Mouse (Mus musculus) cerebellum, adult (tissue): Measurements from ENCODE around the gene Bap1.
A peak's percentile ranks its signal among the peaks of the same experiment; 100 is the strongest.

Source experiments
- ATAC-seq: cut with Nextera tagmentation; 2 replicates; pipeline ENCODE4 v1.9.2; 2017; ENCODE audit warnings: mild to moderate bottlenecking, moderate library complexity, mixed read lengths; ENCODE audit not compliant: insufficient number of reproducible peaks, low FRiP score, low TSS enrichment

The Bap1 gene

DNA sequence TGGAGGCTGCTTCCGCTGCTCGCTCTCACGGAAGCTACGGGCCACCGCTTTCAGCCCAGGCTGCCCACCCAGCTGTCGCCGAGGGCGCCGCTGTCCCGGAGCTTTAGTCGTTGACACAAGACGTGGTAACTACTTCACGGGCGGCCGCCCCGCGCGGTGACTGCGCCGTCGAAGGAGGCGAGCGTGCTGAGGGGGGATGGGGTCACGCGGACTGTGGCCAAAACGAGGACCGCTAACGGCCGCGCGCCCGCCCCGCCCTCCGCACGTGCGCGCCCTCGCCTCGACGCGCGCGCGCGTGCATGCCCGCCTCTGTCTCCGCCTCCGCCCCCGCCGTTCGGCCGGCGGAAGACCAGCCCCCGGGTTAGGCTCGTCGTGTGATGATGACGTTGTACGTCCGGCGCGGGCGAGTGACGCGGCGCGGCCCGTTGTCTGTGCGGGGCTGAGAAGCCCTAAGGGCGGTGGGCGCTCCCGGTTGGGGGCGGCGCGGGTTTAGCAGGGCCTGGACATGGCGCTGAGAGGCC is at the start of gene Bap1, which contains the start of gene Phf7:
Bap1 (plus strand) TSS at position 367 of the 521 bp plus-strand sequence.
Phf7 (minus strand) TSS at position 234 of the 521 bp plus-strand sequence.
- peak; percentile 77 for ATAC-seq

DNA sequence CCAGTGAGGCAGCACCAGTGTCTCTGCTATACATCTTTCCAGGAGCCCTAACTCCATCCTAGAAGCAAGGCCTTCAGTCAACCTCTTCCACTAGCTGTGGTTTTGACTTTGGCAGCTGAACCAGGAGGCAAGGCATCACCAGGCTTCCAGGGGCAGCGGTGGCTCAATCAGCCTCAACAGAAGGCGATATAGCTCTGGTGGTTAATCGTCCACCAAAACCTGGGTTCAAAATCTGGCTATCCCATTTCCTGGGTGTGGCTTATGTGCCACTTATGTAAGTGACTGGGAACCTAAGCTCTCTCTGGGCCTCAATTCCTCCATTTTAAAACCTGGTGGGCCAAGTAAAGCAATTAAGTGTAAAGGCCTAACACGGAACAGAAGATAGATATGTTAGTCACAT is 46.4 kb upstream of the Bap1 start:
- ATAC-seq, result no peak

DNA sequence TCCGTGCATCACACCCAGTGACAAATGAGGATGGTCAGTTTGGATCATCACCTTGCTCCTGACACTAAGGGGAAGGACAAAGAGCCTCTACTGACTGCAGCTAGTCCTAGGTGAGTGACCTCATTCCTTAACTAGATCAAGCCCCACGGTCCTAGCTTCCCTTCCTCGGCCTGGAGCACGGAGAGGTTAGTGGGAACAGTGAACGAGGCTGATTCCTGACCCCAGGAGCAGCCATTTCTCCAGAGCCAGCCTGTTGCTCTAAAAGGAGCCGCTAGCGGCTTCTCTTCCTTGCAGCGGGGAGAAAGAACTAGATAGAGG is 46.0 kb upstream of the Bap1 start:
- no peak for ATAC-seq

DNA sequence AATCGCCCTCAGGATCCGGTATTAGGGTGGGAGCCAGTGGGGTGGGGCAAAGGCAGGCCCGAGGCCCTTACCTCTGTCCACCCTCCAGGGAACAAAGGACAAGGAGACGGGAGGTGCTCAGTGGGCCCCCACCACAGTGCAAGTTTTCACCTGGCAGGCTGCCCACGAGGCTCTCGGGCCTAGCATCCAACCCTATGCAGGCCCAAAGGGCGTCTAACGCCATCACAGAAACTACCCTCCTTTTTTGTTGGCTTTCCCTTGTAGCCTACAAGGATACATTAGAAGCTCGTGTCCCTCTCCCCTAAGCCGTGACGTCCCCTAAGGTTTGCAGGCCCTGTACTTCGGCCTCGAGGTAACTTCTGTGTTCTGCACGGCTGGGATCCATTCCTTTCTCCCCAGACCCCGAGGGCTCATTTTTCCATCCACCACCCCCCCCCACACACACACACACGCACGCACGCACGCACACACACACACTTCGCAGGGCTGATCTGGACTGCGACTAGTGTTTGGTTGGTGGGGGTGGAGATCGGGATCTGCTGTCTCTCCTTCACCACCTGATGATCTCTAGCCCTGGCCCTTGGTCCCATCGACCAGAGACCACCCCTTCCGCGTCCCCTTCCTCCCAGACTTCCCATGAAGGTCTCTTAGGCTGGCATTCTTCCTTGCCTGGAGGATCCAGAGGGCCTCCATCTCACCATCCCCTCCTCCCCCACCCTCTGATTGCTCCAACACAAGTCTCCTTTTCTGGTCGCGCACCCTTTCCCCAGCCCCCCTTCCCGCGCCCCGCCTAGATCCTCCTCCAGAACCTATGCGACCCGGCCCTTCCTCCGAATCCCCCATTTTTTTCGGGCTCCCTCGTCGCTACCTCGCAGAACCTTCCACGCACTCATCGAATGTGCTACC is 45.4 kb upstream of the Bap1 start:
- 0 out of 2 replicates have a peak, but pooled peaks have one; percentile 23 for ATAC-seq

DNA sequence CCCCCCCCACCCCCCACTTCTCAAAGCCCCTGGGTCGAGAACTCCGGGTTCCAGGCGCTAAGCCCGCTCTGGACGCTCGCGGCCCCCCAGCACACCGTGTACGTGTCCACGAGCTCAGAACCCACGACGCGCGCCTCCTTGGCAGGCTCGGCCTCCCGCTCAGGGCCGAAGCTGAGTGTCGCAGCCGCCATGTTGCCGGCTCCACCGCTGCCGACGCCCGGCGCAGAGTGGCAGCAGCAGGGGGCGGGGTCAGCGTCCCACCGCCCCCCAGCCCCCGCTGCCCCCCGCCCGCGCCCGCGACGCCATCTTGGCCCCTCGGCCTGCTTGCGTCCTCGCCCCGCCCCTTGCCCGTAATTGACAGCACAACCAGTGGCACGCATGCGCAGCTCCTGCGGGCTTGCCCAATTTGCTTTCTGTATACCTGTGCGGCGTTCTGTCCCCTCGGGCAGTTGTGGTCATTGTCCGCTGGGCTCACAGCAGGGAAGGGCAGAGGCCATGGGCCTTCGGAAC is 44.7 kb upstream of the Bap1 start:
- ATAC-seq, result peak; percentile 52; the same call in 1 of the 2 replicates

DNA sequence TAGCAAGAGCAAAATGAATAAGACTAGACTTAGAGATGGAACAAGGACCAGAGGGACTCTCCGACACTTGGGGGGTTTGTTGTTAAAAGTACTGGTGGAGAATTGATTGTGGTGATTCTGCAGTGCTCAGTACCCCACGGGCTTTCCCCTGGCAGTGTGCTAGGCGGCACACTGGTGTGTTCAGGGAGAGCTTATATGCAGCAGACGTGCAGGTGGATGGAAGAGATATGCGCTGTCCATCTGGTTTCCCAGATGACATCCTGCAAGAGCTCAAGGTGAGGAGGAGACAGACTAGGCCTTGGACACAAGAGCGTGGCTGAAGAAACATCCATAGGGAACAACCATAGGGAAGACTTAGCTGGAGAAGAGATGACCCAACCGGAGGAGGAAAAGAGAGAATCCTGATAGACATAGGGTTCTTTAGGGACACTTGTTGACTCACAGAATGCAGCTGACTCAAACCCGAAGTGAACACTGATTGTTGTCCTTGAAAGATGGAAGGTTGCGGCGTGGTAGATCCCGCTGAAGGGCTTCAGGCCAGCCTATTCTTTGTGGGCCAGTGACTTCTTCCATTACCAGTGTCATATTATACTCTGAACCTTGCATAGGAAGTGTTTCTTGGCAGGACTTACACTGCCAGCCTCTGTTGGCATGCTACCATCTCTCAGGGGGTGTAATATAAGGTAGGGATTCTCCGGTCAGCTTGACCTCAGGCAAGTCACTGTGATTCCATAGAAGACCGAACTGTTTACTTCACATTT is 44.0 kb upstream of the Bap1 start:
- peak; percentile 29; the same call in 1 of the 2 replicates for ATAC-seq

DNA sequence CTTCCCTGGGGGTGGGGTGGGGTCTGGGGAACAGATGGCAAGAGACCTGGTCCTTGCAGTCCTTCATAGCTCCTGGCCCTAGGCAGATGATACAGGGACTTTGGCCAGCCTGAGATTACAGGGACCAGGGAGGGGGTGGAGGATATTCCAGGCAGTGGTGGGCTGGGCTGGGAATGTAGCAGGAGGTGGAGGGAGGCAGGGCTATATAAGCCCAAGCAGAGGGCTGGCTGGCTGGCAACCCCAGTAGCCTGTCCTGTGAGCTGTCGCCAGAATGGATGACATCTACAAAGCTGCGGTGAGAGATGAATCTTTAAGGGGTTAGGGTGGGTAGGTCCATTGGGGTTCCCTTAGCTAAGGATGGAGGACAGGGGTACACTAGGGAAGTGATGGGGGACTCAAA is 43.2 kb upstream of the Bap1 start, which contains the start of gene Tnnc1:
Tnnc1 (plus strand) TSS at position 229 of the 400 bp plus-strand sequence.
- ATAC-seq, result no peak

DNA sequence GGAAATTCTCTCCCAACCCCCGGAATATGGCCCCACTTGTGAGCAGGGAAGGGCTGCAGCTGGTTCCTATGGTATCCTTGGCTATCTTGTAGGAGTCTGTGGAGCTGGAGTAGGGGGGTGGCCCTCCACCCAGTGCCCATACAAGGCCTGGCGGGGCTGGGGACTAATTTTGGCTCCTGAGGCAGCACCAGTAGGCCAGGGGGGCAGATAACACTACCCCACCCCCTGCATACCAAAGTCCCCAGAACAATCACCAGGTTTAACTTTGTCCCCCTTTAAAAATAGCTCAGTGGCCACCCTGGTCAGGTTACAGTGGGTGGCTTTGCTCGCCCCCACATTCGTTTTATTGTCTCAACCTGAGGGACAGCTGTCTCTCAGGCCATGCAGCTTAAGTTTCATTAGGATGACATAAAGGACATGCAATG is 42.1 kb upstream of the Bap1 start:
- no peak for ATAC-seq

DNA sequence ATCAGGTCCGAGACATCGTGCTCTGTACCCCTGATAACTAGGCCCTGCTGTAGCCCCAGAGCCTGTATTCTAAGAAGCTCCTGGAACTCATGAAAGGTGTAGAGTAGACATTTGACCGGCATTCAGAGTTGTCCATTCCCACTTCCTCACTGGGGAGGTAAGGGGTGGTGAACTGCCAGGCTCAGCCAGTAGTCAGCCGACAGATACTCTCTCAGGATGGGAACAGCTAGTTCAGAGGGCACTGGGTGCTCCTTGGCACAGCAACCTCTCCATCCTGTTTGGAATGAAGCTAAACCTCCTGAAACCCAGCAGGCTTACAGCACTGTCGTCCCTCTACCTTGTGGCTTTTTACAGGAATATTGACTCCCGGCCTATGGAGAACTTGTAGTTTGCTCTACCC is 39.4 kb upstream of the Bap1 start:
- no peak for ATAC-seq

DNA sequence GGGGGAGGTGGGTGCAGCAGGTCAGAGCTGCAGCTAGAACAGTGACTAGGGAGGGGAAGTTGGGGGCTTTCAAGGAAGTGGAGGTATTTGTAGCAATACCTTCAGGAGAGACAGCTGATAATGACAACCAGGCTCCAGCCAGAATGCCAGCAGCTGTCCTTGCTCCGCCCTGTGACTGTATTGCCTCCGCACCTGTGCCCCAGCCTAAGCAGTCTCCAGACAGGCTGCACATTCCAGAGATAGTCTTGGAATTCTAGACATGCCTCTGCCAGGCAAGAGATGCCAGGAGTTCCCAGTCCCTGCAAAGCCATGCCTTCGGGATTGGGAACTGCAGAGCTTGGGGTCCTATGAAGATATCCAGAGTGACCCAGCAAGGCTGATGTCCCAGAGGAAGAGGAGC is 38.8 kb upstream of the Bap1 start:
- no peak for ATAC-seq

DNA sequence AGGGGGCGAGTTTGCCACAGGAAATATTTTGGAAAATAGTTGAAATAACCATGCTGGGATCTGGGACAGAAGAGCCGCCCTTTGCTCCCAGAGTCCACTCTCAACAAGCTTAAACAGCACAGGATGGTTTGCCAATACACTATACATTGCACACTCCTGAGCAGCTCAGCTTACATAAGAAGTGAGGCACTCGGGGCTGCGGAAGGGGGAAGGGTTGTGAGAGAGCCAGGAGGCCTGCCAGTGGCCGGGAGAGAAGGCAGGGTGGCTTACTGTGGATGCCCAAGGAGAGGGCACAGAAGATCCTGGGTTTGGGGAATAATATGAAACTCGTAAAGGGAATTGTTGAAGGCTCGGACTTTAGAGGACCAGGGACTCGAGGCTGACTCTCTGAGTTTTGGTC is 37.4 kb upstream of the Bap1 start:
- ATAC-seq, result no peak

DNA sequence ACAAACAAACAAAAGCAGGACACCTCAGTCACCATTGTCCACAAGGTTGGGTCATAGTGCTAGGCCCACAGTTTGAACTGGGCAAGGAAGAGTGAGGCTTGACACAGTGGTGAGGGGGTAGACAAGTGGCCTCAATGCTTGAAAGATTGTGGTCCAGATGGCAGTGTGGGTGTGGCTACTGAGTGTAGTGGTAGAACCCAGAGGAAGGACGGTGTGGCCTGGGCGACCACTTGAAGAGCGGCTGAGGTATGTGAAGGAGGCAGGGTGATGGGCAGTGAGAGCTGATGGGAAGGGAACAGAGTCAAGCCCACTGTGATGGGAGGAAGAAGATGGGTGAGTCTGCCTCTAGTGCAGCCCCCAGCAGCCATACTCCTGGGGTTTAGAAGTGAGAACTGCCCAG is 36.6 kb upstream of the Bap1 start:
- ATAC-seq, result no peak

DNA sequence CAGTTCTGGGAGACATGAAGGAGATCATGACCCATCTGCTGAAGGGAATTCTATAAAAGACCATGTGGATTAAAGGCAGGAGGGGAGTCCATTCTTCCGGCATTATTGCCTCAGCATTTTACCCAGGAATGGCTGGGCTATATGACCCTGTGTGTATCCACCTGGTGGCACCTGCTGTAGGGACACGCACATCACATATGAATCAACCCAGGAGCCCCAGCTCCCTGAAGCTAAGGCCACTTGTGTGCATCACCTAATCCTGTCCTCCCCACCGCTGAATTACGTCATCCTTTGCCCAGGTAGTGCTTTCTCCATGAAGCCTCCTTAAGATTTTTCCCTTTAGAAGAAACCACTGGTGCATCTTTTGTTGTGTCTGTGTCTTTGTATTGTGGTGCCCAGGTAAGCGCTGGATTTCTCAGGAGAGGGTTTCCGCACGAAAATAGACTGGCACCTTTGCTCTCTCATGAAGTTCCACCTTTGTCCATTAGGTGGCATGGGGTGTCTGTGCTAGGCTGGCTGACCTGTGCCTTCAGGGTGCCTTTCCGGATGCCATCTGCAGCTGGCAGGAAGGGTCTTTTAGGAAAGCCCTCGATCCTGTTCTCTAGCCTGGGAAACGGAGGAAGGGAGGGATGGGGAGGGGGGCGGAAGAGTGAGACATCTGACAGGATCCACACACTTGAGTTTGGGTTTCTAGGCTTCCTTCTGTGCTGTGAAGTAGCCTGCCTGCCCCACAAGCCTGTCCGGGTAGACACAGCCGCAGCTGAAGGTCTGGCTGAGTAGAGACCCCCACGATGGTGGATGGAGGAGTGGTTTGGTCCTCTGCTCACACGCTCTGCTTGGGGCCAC is 35.9 kb upstream of the Bap1 start:
- ATAC-seq, result peak; percentile 42; the same call in 1 of the 2 replicates

DNA sequence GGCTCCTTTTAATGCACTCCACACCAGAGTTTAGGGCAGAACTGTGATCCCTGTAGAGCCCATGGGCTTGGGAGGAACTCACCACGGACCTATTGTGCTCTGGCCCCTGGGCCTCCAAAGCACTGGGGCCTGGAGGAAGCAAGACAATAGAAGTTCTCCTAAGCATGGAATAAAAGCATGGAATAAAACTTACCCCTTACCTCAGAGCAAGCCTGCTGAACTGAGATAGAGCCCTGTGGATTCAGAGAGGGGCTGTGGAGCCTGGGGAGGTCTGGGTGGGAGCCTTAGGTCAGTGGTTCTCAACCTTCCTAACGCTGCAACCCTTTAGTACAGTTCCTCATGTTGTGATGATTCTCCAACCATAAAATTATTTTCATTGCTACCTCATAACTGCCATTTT is 34.4 kb upstream of the Bap1 start, which contains the start of gene Nisch:
Nisch (minus strand) TSS at position 101 of the 400 bp plus-strand sequence.
- ATAC-seq, result no peak

DNA sequence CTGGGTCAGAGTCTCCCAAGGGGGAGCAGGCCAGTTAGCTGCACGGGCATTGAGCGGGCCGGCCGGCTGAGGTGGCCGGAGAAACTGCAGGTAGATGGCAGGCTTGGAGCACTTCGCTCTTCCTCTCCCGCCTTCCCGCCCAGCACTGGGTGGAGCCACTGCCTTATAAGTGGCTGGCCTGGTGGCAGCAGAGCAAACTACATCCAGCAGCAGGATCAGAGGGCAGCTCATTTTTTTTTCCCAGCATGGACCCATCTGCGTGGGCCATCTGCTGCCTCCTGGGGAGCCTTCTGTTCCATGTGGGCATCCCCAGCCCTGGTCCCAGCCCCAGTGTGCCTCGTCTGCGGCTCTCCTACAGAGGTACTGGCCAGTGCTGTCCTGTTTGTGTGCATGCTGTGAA is 33.6 kb upstream of the Bap1 start, which contains the start of gene Sema3g:
Sema3g (plus strand) TSS at position 195 of the 400 bp plus-strand sequence.
- peak; percentile 79 for ATAC-seq

DNA sequence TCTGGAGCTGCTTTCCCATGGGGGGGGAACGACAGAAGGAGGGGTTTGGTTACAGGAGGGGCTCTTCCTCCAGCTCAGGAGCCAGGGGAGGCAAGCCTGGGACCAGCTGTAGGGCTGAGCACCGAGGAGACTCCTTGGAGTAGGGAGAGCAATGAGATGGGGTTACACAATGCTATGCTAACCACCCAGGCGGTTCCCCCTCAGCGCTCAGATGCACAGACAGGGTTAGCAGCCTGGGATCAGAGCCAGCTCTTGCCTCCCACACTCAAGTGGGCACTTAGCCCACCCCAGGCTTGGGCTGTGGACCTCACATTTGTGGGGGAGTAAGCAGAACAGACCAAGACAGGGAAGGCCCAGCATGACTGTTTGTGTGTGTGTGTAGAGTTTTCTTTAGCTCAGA is 24.3 kb upstream of the Bap1 start:
- ATAC-seq, result no peak

DNA sequence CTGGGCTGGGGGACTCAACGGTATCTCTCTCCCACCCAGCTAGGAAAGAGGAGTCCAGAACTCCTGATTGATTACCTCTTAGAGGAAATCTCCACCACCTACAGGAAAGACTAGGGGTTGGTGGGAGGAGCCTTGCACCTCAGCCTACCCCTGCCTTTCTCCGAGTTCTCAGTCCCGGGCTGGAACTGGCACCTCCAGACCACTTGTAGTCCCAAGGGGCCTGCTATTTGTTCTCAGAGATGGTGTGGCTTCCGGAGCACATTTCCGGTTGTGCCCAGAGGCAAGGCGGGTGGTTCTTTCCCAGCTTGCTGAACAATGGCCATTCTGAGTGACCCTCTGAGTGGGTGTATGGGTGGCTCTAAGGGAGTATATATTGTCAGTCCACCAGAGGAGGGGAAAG is 23.0 kb upstream of the Bap1 start:
- no peak for ATAC-seq

DNA sequence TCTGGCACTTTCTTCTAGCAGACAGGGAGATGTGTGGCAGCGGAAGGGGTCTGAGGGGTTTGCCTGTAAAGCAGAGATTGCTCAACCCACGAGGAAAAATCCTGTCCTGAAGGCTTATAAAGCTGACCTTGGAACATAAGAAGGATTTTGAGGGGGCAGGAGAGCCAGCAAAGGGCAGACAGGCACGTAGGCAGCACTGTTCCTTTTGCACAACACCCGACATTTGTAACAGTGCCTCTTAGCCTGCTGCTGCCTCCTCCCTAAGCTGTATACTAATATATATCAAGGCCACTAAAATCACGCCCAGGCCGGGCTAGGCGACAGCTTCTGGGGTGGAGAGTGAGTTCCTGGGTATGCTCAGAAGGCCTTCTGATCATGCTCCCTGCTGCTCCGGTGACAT is 20.8 kb upstream of the Bap1 start:
- no peak for ATAC-seq

DNA sequence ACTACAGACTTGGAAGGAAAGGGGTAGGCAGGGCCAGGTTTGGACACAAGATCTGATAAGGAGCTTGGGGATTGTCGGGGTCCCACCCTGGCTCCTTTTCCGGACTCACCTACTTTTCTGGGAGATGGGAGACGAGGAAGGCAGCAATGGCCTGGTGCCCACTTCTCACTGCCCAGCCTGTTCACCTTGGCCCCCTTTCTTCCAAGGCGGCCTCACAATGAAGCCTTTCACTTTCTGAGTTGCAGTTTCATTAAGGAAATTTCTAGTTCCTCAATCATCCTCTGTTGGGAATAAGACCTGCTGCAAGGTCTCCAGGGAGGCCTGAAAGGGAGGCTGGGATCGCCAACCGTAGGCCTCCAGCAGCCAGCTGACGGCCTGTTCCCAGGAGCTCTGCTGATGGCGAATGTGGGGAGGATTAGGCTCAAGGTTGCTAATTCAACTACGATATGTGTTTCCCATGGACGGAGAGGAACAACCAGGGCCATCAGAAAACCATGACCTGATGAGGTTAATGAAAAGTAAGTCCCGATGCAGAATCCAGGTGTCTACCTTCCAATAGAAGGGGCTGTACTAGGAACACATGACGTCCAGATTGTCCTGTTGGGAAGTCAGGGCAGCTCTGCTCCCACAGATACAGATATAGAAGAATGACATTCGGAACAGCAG is 18.7 kb upstream of the Bap1 start:
- ATAC-seq, result no peak
